Mouse (Mus musculus): ENCODE data around the gene Gtf3c5. TPM values are rescaled to one million over a fixed set of nuclear protein-coding genes. Genes with fewer than 3 reads are reported as not detected.
A peak's percentile ranks its signal among the peaks of the same experiment; 100 is the strongest.

Gene Gtf3c5
- total and polyA plus RNA-seq, 3 experiments: 22.5 to 50.2 TPM; not detected in 1

- peak; percentile 67 for TF ChIP-seq MAFK (IDR thresholded peaks at IDR 0.05; ENCODE audit: borderline replicate concordance, low read depth, low read length)
- TF ChIP-seq MAX (IDR thresholded peaks at IDR 0.05; ENCODE audit: low read length): no peak
- TF ChIP-seq NELFE (IDR thresholded peaks at IDR 0.05; ENCODE audit: low read depth, low read length): peak; percentile 82
Measured at GRCm38 (mm10) chr2:28621664-28622171, 38.2 kb upstream of the Gtf3c5 start, which contains the start of gene Gfi1b (continued).

GRCm38 (mm10) chr2:28621111-28621510, 37.6 kb upstream of the Gtf3c5 start:
- Histone ChIP-seq H3K9ac (ENCODE audit: control insufficient read depth, low read depth, low read length, poor library complexity, severe bottlenecking) (peak overlapping the region; percentile 95), H3K4me1 (ENCODE audit: control insufficient read depth in 1 of 2, insufficient read depth in 2 of 2, low read length in 2 of 2) (peaks cover 5 to 43% of the 10 kb centered on the region in 2 experiments), H3K27me3 (ENCODE audit: control insufficient read depth in 1 of 2, insufficient read depth in 2 of 2, low read length in 2 of 2) (no peaks in the 10 kb centered on the region), H3K27ac (ENCODE audit: control insufficient read depth, low read depth, low read length) (peak overlapping the region; percentile 97), H3K36me3 (ENCODE audit: control insufficient read depth in 1 of 2, insufficient read depth in 2 of 2, low read length in 2 of 2) (peaks cover 0 to 40% of the 10 kb centered on the region in 2 experiments; a peak in 3 of 4 replicates), H3K9me3 (replicated peaks; ENCODE audit: insufficient read depth, low read length) (no peaks in the 10 kb centered on the region), H3K79me2 (ENCODE audit: control insufficient read depth, insufficient read depth, low read length, poor library complexity) (peaks cover 48% of the 10 kb centered on the region), H3K4me3 (ENCODE audit: control insufficient read depth in 1 of 2, insufficient read depth in 1 of 2, low read depth in 2 of 2, low read length in 2 of 2) (peak overlapping the region; percentile 88 to 89)
- no peak for TF ChIP-seq E2F4 (IDR thresholded peaks at IDR 0.05; ENCODE audit: borderline replicate concordance, low read depth, low read length)
- TF ChIP-seq ELF1 (IDR thresholded peaks at IDR 0.05; ENCODE audit: low read depth, low read length): no peak
- peak; percentile 53; the same call in 1 of the 2 replicates for TF ChIP-seq CHD1 (IDR thresholded peaks at IDR 0.05; ENCODE audit: low read depth, low read length)
- TF ChIP-seq MYB (IDR thresholded peaks at IDR 0.05; ENCODE audit: low read depth, low read length): no peak
- 0 out of 2 replicates have a peak, but pooled peaks have one; percentile 29 for TF ChIP-seq POLR2AphosphoS2 (IDR thresholded peaks at IDR 0.05; ENCODE audit: low read length)
- TF ChIP-seq MAX (IDR thresholded peaks at IDR 0.05; ENCODE audit: low read length): no peak
- DNase-seq (ENCODE audit: low read depth, low spot score): peak; percentile 40

GRCm38 (mm10) chr2:28620522-28620921, 37.0 kb upstream of the Gtf3c5 start:
- no peaks in the 10 kb centered on the region for H3K9me3 ChIP-seq (replicated peaks; ENCODE audit: insufficient read depth, low read length)
- H3K9ac ChIP-seq (ENCODE audit: control insufficient read depth, low read depth, low read length, poor library complexity, severe bottlenecking): peak overlapping the region; percentile 95
- H3K27me3 ChIP-seq (ENCODE audit: control insufficient read depth in 1 of 2, insufficient read depth in 2 of 2, low read length in 2 of 2): no peaks in the 10 kb centered on the region
- peak overlapping the region; percentile 97 for H3K27ac ChIP-seq (ENCODE audit: control insufficient read depth, low read depth, low read length)
- TF ChIP-seq ZNF384 (IDR thresholded peaks at IDR 0.05; ENCODE audit: low read depth, low read length) (peak; percentile 47; the same call in 1 of the 2 replicates), CTCF (IDR thresholded peaks at IDR 0.05 in 2 of 3, conservative IDR thresholded peaks at IDR 0.05 in 1 of 3; ENCODE audit: control insufficient read depth in 1 of 3, insufficient read depth in 1 of 3, low read depth in 2 of 3, low read length in 3 of 3, poor library complexity in 1 of 3, severe bottlenecking in 1 of 3) (no peak), E2F4 (IDR thresholded peaks at IDR 0.05; ENCODE audit: borderline replicate concordance, low read depth, low read length) (no peak), UBTF (IDR thresholded peaks at IDR 0.05; ENCODE audit: borderline replicate concordance, insufficient read depth, low read depth, low read length) (0 out of 2 replicates have a peak, but pooled peaks have one; percentile 69), ZKSCAN1 (IDR thresholded peaks at IDR 0.05; ENCODE audit: low read depth, low read length) (no peak), MAZ (IDR thresholded peaks at IDR 0.05; ENCODE audit: low read depth, low read length) (no peak), MEF2A (IDR thresholded peaks at IDR 0.05; ENCODE audit: extremely low read depth, insufficient replicate concordance, low read depth, low read length, poor library complexity, severe bottlenecking) (no peak)
- H3K79me2 ChIP-seq (ENCODE audit: control insufficient read depth, insufficient read depth, low read length, poor library complexity): peaks cover 51% of the 10 kb centered on the region
- peak; percentile 39 for DNase-seq (ENCODE audit: low read depth, low spot score)
- peak overlapping the region; percentile 88 to 89 for H3K4me3 ChIP-seq (ENCODE audit: control insufficient read depth in 1 of 2, insufficient read depth in 1 of 2, low read depth in 2 of 2, low read length in 2 of 2)
- peaks cover 5 to 49% of the 10 kb centered on the region in 2 experiments for H3K4me1 ChIP-seq (ENCODE audit: control insufficient read depth in 1 of 2, insufficient read depth in 2 of 2, low read length in 2 of 2)
- H3K36me3 ChIP-seq (ENCODE audit: control insufficient read depth in 1 of 2, insufficient read depth in 2 of 2, low read length in 2 of 2): peaks cover 0 to 45% of the 10 kb centered on the region in 2 experiments; a peak in 3 of 4 replicates

Data from MEL (cell line).